Mouse (Mus musculus) C2C12 (cell line): ENCODE data around the gene Tsc22d2. TPM values are rescaled to one million over a fixed set of nuclear protein-coding genes. Genes with fewer than 3 reads are reported as not detected.

Source experiments
- H3K27me3 ChIP-seq: one replicate; pipeline ENCODE4 v1.6.1; 2011; ENCODE audit not compliant: control insufficient read depth, insufficient read depth, insufficient read length
- H3K36me3 ChIP-seq: one replicate; pipeline ENCODE4 v1.6.1; 2011; ENCODE audit not compliant: control insufficient read depth, insufficient read depth
- H3K4me3 ChIP-seq: one replicate; pipeline ENCODE4 v1.5.1; 2011; ENCODE audit warnings: mild to moderate bottlenecking, control low read depth; ENCODE audit not compliant: poor library complexity, insufficient read depth, severe bottlenecking
- H3K79me2 ChIP-seq: one replicate; pipeline ENCODE4 v1.6.1; 2011; ENCODE audit not compliant: control insufficient read depth, insufficient read depth
- H3K79me3 ChIP-seq: one replicate; pipeline ENCODE4 v1.6.1; 2011; ENCODE audit warnings: low read depth, control low read depth
- H3ac ChIP-seq: one replicate; pipeline ENCODE3; 2011; ENCODE audit warnings: low read depth; ENCODE audit not compliant: control insufficient read depth, insufficient read length
- CEBPB ChIP-seq: IDR thresholded peaks from one replicate; pipeline ENCODE4 v1.6.1; 2011; ENCODE audit warnings: low read depth, mild to moderate bottlenecking, control low read depth, moderate library complexity
- CTCF ChIP-seq: IDR thresholded peaks from one replicate; pipeline ENCODE4 v1.5.1; 2011; ENCODE audit not compliant: control insufficient read depth, insufficient read depth, insufficient read length
- FOSL1 ChIP-seq: IDR thresholded peaks from one replicate; pipeline ENCODE4 v1.8.0; 2011; ENCODE audit warnings: mild to moderate bottlenecking, low read length; ENCODE audit not compliant: poor library complexity, insufficient read depth, severe bottlenecking
- MAX ChIP-seq: IDR thresholded peaks from one replicate; pipeline ENCODE4 v1.6.1; 2011; ENCODE audit warnings: mild to moderate bottlenecking, control low read depth
- MYOD1 ChIP-seq: IDR thresholded peaks from one replicate; pipeline ENCODE4 v1.6.1; 2011; ENCODE audit warnings: low read depth; ENCODE audit not compliant: control insufficient read depth, insufficient read length
- MYOG ChIP-seq: IDR thresholded peaks from one replicate; pipeline ENCODE4 v1.6.1; 2011; ENCODE audit not compliant: control insufficient read depth, insufficient read length; ENCODE audit errors: extremely low read depth
- USF1 ChIP-seq: IDR thresholded peaks from one replicate; pipeline ENCODE4 v1.6.1; 2011; ENCODE audit warnings: low read depth, mild to moderate bottlenecking, control low read depth, moderate library complexity
- polyA plus RNA-seq: library from polyadenylated mRNA; unstranded; fragments of >200 nt; fragmentation: generic; extraction: Trizol; gene quantifications from one replicate; pipeline ENCODE4 v1.2.1, GENCODE M21; 2012; ENCODE audit warnings: missing spikeins

The Tsc22d2 gene
- polyA plus RNA-seq, 1 experiment = 11.6 TPM

- H3K79me2 ChIP-seq = no peaks in the 10 kb centered on the region
- no peaks in the 10 kb centered on the region for H3K36me3 ChIP-seq
- no peak for TF ChIP-seq CEBPB
- no peak for TF ChIP-seq USF1
- TF ChIP-seq MAX = no peak
- no peak for TF ChIP-seq MYOG
- no peak for TF ChIP-seq CTCF
- no peak for TF ChIP-seq FOSL1
- no peak for TF ChIP-seq MYOD1
- H3K4me3 ChIP-seq = no peak overlapping the region
- H3ac ChIP-seq = no peak overlapping the region
- H3K79me3 ChIP-seq = no peaks in the 10 kb centered on the region
- H3K27me3 ChIP-seq = no peaks in the 10 kb centered on the region
Measured at GRCm38 (mm10) chr3:58504676-58505075, 90.2 kb downstream of the Tsc22d2 start.

DNA sequence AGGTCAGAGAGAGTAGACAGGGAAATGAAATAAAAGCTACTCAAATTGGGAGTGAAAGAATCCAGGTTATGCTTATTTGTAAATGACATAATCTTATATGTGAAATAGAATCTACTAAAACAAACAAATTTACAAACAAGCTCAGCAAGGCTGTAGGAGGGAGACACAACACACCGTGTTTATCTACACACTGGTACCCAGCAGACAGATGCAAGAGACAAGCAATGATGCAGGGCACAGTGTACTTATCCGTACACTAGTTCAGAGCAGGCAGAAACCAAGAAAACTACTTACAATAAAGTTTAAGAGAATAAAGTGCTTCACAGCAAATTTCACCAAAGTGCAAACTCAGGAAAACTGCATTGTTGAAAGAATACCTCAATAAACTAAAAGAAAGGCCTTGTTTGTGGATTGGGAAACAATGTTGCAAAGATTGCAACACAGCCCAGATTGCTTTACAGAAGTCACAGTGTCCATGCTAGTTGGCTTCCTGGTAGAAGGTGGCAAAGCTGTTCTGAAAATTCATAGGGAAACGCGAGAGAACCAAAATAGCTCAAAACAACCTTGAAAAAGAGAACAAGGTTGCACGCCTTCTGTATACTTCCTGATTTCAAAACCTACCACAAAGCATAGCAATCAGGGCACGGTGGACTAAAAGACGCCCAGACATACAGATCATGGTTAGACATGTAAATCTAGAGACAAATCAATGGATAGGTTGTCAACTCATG, 93.7 kb downstream of the Tsc22d2 start:
- H3K79me2 ChIP-seq = no peaks in the 10 kb centered on the region
- H3K79me3 ChIP-seq = no peaks in the 10 kb centered on the region
- H3K4me3 ChIP-seq = no peak overlapping the region
- no peaks in the 10 kb centered on the region for H3K36me3 ChIP-seq
- no peak for TF ChIP-seq CTCF
- TF ChIP-seq USF1 = no peak
- TF ChIP-seq FOSL1 = no peak
- no peak for TF ChIP-seq MAX
- TF ChIP-seq MYOG = no peak
- TF ChIP-seq MYOD1 = no peak
- TF ChIP-seq CEBPB = no peak
- no peak overlapping the region for H3ac ChIP-seq
- no peaks in the 10 kb centered on the region for H3K27me3 ChIP-seq

DNA sequence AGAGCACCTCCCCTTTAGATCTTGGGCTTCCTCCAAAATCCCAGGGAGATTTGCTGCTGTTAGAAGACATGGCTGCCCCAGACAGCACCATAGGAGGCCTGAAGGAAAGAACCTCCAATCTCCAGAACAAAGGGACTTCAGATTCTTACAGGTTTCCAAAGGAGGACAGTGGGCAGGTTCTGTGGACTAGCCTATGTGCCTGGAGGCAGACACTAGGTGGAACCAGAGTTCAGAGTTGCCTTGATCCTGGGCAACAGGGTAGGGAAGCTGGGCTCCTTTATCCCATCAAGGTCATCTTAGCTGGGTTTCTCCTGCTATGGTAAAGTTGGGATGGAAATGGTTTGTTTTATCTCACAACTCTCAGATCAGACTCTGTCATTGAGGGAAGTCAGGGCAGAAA, 97.1 kb downstream of the Tsc22d2 start:
- TF ChIP-seq MAX = no peak
- TF ChIP-seq MYOD1 = no peak
- TF ChIP-seq FOSL1 = no peak
- no peak for TF ChIP-seq MYOG
- TF ChIP-seq USF1 = no peak
- no peak for TF ChIP-seq CEBPB
- TF ChIP-seq CTCF = no peak
- H3K36me3 ChIP-seq = no peaks in the 10 kb centered on the region
- no peaks in the 10 kb centered on the region for H3K79me3 ChIP-seq
- H3ac ChIP-seq = no peak overlapping the region
- no peaks in the 10 kb centered on the region for H3K79me2 ChIP-seq
- H3K27me3 ChIP-seq = no peaks in the 10 kb centered on the region
- no peak overlapping the region for H3K4me3 ChIP-seq

DNA sequence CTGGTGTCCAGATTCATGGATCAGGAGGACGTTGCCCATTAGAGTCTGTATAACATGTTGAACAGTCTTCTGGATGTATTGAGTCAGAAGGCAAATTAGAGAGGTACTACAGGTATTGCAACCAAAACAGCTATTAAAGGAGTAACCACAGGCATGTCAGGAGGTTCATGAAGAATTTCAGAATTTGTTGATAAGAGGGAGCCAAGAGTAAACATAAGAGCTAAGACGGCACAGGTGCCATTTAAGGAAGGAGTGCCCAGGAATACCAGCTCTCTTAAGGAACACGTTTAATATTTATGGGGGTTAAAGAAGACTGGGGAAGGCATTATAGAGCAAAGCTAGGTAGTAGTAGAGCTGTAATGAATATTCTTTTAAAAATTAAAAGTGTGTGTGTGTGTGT, 98.2 kb downstream of the Tsc22d2 start:
- no peaks in the 10 kb centered on the region for H3K27me3 ChIP-seq
- H3ac ChIP-seq = no peak overlapping the region
- no peaks in the 10 kb centered on the region for H3K36me3 ChIP-seq
- no peaks in the 10 kb centered on the region for H3K79me3 ChIP-seq
- no peaks in the 10 kb centered on the region for H3K79me2 ChIP-seq
- no peak for TF ChIP-seq MYOG
- no peak for TF ChIP-seq MAX
- no peak for TF ChIP-seq FOSL1
- no peak for TF ChIP-seq CTCF
- TF ChIP-seq USF1 = no peak
- H3K4me3 ChIP-seq = no peak overlapping the region

- no peak overlapping the region for H3ac ChIP-seq
- H3K27me3 ChIP-seq = no peaks in the 10 kb centered on the region
- H3K4me3 ChIP-seq = no peak overlapping the region
- TF ChIP-seq MAX (no peak), MYOG (no peak), FOSL1 (no peak), USF1 (no peak), MYOD1 (no peak), CEBPB (no peak), CTCF (no peak)
- H3K79me3 ChIP-seq = no peaks in the 10 kb centered on the region
- H3K36me3 ChIP-seq = no peaks in the 10 kb centered on the region
- H3K79me2 ChIP-seq = no peaks in the 10 kb centered on the region
Measured at GRCm38 (mm10) chr3:58513483-58513882, 99.0 kb downstream of the Tsc22d2 start.
